Mouse (Mus musculus): ENCODE measurements around the gene Uvrag.

The Uvrag gene

DNA sequence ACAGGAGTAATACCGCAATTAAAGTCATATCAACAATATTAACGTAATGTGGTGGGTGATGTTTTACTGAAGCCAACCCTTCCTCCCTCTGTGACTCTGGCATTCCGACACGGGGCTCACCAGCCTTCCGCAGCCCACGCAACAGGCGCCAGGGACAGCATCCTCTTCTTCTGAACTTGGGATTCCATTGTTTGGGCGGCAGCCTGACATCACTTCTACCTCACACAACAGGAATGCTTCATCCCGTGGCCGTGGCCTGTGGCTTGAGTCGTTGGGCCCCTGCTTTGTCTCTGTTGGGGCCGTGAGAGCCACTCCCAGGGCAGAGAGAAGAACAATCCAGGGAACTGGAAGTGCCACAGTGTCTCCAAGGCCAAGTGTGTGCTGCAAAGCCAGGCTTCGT, 264.8 kb downstream of the Uvrag start:
- no peak for DNase-seq (ENCODE audit: low read depth)

DNA sequence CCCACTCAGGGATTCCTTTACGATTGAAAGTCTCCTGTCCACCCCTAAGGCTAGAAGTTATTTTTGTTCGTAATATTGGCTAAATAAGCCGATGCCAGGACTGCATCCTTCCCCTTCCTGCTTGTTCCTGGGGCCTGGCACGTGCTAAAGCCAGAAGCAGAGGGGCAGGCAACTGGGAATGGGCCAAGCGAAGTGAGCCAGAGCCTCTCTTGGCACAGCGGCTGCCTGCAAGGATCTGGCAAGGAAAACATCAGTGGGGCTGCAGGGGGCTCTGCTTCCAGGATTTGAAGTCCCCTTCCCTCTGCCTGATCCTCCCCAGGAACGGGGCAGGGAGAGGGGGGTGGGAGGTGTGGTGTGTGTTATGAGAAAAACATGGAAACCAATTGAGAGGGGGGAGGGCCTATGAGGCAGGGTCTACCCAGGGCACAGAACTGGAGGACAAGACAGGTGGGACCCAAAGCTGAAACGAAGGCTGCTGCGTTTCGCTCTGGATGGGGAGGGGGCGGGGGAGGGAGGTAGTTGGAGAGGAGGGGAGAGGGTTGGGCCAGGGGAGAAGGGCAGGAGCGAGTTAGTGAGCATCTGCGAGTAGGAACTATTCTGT, 265.5 kb downstream of the Uvrag start:
- DNase-seq (ENCODE audit: low read depth): no peak

GRCm38 (mm10) chr7:98874411-98874951, 266.5 kb downstream of the Uvrag start:
- no peak for DNase-seq (ENCODE audit: low read depth)

GRCm38 (mm10) chr7:98873316-98873715, 267.6 kb downstream of the Uvrag start:
- DNase-seq (ENCODE audit: low read depth): no peak

- DNase-seq (ENCODE audit: low read depth): no peak
Measured at GRCm38 (mm10) chr7:98871882-98872281, 269.1 kb downstream of the Uvrag start.

DNA sequence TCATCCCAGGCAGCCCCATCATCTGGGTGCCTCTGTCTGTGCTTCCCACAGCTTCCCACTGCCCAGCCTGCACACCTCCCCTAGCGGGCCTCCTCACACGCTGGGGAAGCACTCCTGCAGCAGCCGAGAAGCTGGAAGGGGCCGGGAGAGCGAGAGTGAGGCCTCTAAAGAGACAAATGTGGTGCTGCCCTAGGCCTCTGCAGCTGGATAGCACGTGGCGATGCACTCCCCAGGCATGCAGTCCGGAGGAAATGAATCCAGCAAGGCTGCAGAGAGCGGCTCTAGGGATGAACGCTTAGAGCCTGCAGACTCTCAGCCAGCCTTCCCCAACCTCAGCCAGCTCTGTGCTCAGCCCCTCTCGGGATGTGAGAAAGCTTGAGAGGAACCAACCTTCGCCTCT, 270.1 kb downstream of the Uvrag start:
- no peak for DNase-seq (ENCODE audit: low read depth)

DNA sequence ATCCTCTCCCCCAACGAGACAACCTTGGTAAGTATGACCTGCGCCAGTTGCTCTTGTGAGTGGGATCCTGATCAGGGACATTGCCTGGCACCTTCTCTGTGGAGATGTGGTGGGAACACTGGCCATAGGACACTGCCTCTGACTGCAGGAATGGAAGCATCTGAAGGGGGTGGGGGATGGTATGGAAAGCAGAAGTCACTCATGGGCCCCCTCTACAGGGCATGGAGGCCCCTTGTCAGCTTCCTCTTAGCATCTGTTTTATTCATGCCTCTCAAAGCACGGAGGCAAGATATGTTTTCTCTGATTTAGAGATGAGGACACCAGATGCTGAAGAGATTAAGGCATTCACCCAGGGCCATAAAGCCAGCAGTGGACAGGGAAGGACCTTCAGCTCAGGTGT, 271.9 kb downstream of the Uvrag start:
- DNase-seq (ENCODE audit: low read depth): no peak

GRCm38 (mm10) chr7:98867794-98868150, 273.2 kb downstream of the Uvrag start:
- DNase-seq (ENCODE audit: low read depth): no peak

GRCm38 (mm10) chr7:98867053-98867793, 273.7 kb downstream of the Uvrag start:
- DNase-seq (ENCODE audit: low read depth): no peak

DNA sequence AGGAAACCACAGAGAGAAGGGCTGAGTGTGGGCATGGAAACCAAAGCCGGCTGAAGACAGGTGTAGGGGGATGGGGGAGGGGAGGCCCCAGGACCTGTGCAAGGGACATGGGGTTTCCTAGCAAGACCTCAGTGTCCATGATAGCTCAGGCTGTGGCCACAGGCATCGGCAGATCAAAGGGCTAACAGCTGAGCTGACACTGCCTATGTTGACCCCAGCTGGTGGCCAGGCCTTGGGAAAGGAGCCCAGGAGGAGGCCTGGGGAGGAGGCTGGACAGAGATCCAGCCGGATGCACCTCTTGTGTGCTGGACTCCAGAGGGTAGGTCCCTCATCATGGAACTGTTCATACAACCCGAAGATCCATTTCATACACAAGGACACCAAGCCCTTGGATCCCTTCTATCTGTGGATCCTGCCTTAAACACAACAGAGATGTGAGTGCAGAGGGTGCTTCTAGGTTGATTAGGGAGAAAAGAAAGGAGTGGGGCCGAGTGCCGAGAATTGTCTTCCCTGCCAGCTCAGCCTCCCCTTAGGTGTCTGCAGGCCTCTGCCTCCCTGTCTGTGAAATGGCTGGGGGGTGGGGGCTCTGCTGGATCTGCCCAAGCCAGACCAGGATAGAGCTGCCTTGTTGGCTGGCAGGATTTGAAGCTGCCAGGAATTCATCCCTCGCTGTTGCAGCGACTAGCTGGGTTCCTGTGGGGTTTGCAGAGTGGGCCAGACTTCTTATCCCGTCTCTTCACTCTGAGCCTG, 276.8 kb downstream of the Uvrag start:
- no peak for DNase-seq (ENCODE audit: low read depth)

- no peak for DNase-seq (ENCODE audit: low read depth)
Measured at GRCm38 (mm10) chr7:98862994-98863393, 277.9 kb downstream of the Uvrag start.

DNA sequence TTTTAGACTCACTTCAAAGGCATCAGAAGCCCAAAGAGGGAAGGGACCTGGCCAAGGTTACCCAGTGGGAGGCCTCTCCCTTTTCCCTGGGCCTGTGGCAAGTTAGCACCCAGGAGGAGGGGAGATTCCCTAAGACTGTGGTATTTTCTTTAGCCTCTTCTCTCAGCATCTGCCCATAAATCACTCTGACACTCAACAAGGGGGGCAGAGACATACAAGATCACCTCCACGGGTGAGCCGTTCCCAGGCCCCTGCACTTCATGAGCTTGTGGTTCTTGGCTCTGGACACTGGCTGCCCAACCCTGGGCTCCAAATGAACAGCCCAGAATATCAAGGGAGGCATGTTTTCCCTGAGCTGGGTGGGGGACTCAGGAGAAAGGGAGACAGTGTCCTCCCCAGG, 279.9 kb downstream of the Uvrag start:
- DNase-seq (ENCODE audit: low read depth): no peak

DNA sequence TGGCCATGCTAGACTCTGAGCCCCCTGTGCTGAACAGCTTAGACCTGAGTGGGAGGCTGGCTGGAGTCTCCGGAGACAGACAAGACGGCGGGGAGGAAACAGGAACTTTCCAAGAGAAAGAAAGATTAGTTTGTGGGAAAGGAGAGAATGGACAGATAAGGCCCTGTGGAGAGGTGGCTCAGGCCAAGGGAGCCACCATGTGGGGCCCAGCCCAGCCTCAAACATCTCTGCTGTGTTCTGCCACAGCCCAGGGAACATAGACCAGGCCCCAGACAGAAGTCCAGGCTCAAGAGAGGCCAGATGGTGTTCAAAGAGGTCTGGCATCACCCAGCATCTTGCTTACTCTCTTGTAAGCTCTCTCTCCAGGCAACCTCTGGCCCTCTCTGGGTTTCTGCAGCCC, 283.8 kb downstream of the Uvrag start:
- DNase-seq (ENCODE audit: low read depth): no peak

GRCm38 (mm10) chr7:98856128-98856527, 284.8 kb downstream of the Uvrag start:
- no peak for DNase-seq (ENCODE audit: low read depth)

GRCm38 (mm10) chr7:98855388-98855787, 285.6 kb downstream of the Uvrag start:
- DNase-seq (ENCODE audit: low read depth): no peak

- DNase-seq (ENCODE audit: low read depth): no peak
Measured at GRCm38 (mm10) chr7:98853806-98854205, 287.1 kb downstream of the Uvrag start.

DNA sequence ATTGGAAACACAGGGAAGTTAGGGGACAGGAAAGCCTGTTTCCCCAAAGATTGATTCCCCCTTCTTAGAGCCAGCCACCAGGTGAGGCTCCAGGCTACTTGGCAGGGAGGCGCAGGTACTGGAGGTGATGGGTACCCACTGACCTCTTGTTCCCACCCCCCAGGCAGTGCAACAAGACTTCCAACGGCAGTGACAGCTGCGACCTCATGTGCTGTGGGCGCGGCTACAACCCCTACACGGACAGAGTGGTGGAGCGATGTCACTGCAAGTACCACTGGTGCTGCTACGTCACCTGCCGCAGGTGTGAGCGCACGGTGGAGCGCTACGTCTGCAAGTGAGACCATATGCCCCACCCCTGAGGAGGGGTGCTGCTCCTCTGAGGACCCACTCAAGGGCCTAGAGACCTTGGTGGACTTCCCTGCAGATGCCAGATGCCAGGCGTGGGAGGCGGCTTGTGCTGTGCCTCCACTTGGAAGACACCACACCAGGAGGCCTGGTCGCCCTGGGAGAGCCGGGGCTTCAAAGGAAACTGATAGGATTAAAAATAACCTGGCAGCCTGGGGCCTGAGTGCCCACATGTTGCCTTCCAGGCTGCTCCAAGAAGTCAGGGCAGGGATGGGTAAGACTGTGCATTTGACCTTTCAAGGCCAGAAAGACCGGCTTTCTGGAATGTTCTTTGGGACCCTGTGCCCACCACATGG, 287.8 kb downstream of the Uvrag start:
- DNase-seq (ENCODE audit: low read depth): no peak

DNA sequence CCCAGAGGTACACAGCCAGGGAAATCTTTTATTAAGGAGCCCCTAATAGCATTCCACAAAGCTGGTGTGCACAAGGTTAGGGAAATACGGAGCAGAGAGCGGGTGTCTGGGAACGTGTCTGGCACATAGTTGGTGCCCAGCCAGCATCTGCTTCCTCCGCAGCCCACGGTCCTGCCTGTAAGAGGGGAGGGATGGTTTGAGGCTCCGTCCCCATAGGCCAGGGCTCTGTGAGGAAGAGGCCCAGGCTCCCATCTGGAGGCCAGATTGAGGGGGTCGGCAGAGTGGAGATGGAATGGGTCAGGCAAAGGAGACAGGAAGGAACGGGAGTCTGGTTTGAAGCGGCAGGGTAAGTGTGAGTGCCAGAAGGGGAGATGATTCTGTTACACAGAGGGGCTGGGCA, 289.7 kb downstream of the Uvrag start:
- DNase-seq (ENCODE audit: low read depth): no peak

DNA sequence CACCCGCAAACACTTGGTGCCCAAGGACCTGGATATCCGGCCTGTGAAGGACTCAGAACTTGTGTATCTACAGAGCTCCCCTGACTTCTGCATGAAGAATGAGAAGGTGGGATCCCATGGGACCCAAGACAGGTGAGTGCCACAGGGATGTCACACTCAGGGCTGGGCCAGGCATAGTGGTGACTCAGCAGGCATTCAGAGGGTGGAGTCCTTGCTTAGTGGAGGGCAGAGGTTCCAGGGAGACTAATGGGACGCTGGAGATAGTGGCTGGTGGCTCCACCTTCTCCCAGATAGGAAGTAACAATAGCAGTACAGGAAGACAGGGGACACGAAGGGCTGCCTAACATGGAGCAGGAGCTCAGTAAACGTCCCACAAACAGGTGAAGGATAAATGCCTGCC, 290.6 kb downstream of the Uvrag start:
- no peak for DNase-seq (ENCODE audit: low read depth)

DNA sequence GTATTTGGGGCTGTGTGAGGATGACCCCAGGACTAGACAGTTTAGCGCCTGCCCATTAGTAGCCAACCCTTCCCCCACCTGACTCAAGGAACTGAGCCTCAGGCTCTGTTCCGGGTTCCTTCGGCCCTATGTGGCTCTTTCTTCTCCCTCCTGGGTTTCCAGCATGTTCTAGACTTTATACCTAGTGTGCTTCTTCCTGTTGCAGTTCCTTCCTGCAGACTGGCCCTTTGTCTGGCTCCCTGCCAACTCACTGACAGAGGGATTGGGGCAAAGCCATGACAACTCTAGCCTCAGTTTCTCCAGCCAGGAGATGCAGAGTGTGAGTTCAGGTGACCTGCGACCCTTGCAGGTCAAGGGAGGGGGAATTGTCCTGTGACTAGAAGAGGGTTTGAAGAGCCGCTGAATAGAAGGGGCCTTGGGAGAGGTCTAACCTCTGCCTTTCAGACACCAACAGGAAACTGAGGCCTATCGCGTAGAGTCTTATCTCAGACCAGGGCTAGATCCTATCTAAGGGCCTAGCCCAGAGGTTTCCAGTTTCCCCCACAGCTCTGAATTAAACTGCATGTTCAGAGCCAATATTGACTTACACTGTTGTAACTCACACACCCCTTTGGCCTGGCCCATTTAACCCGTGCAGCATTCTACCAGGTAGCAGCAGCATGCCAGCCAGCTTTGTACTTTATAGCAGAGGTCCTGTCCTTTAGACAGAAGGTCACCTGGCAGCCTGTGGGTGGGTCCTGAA, 291.9 kb downstream of the Uvrag start:
- peak; percentile 14 for DNase-seq (ENCODE audit: low read depth)

DNA sequence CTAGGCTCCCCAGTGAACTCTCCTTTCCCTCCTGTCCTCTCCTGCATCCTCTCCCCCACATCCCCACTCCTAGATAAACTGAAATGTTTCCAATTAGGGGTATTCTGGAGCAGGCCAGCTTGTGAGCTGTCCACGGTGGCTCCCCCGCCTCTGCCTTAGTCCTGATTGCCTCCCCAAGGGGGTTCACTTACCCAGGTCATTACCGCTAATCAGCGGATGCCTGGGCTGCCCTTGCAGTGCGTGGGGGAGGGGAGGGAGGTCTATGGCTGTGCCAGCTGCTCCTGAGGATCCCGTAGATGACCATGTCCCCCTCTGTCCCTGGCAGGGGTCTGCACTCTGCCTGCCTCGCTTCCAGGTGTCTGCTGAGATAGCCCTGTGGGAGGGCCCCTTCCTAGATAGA, 297.3 kb downstream of the Uvrag start:
- no peak for DNase-seq (ENCODE audit: low read depth)

DNA sequence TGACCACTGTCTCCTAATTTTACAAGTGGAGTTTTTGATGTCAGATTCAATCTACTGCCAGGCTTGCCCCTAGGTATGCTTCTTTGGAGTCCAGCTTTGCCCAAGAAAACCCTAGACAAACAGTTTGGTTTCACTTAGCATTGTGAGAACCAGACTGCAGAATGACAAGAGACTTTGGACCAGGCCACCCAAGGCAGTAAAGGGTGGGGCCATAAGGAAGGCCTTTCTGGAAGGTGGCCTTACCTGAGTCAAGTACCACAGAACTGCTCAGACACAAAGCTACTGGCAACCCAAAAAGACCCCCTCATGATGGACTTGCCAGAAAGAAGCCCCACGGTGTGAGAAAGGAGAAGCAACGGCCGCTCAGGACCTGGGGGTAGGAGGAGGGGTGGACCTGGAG, 297.9 kb downstream of the Uvrag start:
- no peak for DNase-seq (ENCODE audit: low read depth)

Data from naive thymus-derived CD4-positive, alpha-beta T cell, adult 2 months (primary cell).